Mouse (Mus musculus) forebrain, embryonic 15.5 days (tissue): ENCODE measurements around the gene Snd1. TPM values are rescaled to one million over a fixed set of nuclear protein-coding genes. Genes with fewer than 3 reads are reported as not detected.

ENCODE experiments used
- ATAC-seq: fragments of 200-750 bp; cut with Nextera tagmentation; replicated peaks from 2 replicates; pipeline ENCODE4 v1.8.0; 2017; ENCODE audit warnings: mild to moderate bottlenecking, moderate TSS enrichment, moderate library complexity
- H3K27ac ChIP-seq: fragments of 300-500 bp; sonication (generic); replicated peaks from 2 replicates; pipeline ENCODE4 v1.5.1; 2015; ENCODE audit warnings: mild to moderate bottlenecking, inconsistent platforms
- H3K27me3 ChIP-seq: fragments of 300-500 bp; sonication (generic); 2 replicates; pipeline ENCODE4 v1.6.1; 2015; ENCODE audit warnings: inconsistent platforms
- H3K36me3 ChIP-seq: fragments of 300-500 bp; sonication (generic); 2 replicates; pipeline ENCODE4 v1.6.1; 2015; ENCODE audit warnings: mild to moderate bottlenecking, inconsistent platforms
- H3K4me1 ChIP-seq: fragments of 300-500 bp; sonication (generic); 2 replicates; pipeline ENCODE4 v1.6.1; 2015; ENCODE audit warnings: inconsistent platforms
- H3K4me2 ChIP-seq: fragments of 300-500 bp; sonication (generic); replicated peaks from 2 replicates; pipeline ENCODE4 v1.6.1; 2015; ENCODE audit warnings: mild to moderate bottlenecking, inconsistent platforms
- H3K4me3 ChIP-seq: fragments of 300-500 bp; sonication (generic); 2 replicates; pipeline ENCODE4 v1.5.1; 2015; ENCODE audit warnings: mild to moderate bottlenecking, inconsistent platforms
- H3K9ac ChIP-seq: fragments of 300-500 bp; sonication (generic); replicated peaks from 2 replicates; pipeline ENCODE4 v1.6.1; 2015; ENCODE audit warnings: mild to moderate bottlenecking, inconsistent platforms
- H3K9me3 ChIP-seq: fragments of 300-500 bp; sonication (generic); 2 replicates; pipeline ENCODE4 v1.6.1; 2016; ENCODE audit warnings: inconsistent platforms
- WGBS: fragments of 180-500 bp; shearing (Covaris S2); methylation state at CpG from one replicate; pipeline ENCODE4 v1.1.7; 2015; ENCODE audit warnings: mixed read lengths; 5-methylcytosine and 5-hydroxymethylcytosine counted together
- polyA plus RNA-seq: library from polyadenylated mRNA; unstranded; fragments of >200 nt; fragmentation: Nextera tagmentation; extraction: Ambion mirVana; gene quantifications from 2 replicates; pipeline ENCODE4 v1.2.1, GENCODE M21; 2015

The Snd1 gene
- polyA plus RNA-seq, 1 experiment from 2014 or later, result 77.6 TPM

- Histone ChIP-seq H3K4me1 (peaks cover 50% of the 10 kb centered on the region), H3K27ac (peak overlapping the region; percentile 32; the same call in 1 of the 2 replicates), H3K9me3 (no peaks in the 10 kb centered on the region), H3K27me3 (no peaks in the 10 kb centered on the region; the same call in 1 of the 2 replicates), H3K4me3 (no peak overlapping the region), H3K36me3 (no peaks in the 10 kb centered on the region), H3K4me2 (no peak overlapping the region), H3K9ac (no peak overlapping the region)
- 10% methylated on average over 3 of the region's 3 CpGs for WGBS
- peak; percentile 16; the same call in 1 of the 2 replicates for ATAC-seq
Measured at GRCm38 (mm10) chr6:28876492-28876891, 401.6 kb downstream of the Snd1 start.

GRCm38 (mm10) chr6:28877945-28878666 is 403.2 kb downstream of the Snd1 start:
- H3K4me2 ChIP-seq, result no peak overlapping the region
- H3K9ac ChIP-seq, result no peak overlapping the region
- peak; percentile 87 for ATAC-seq
- no peaks in the 10 kb centered on the region for H3K36me3 ChIP-seq
- H3K9me3 ChIP-seq, result no peaks in the 10 kb centered on the region
- peak overlapping the region; percentile 65 for H3K27ac ChIP-seq
- peaks cover 42% of the 10 kb centered on the region for H3K4me1 ChIP-seq
- no peaks in the 10 kb centered on the region; the same call in 1 of the 2 replicates for H3K27me3 ChIP-seq
- 11% methylated on average over 7 of the region's 7 CpGs for WGBS
- no peak overlapping the region for H3K4me3 ChIP-seq

GRCm38 (mm10) chr6:28879315-28879714 is 404.4 kb downstream of the Snd1 start:
- no peaks in the 10 kb centered on the region for H3K9me3 ChIP-seq
- peaks cover 42% of the 10 kb centered on the region for H3K4me1 ChIP-seq
- no peaks in the 10 kb centered on the region; the same call in 1 of the 2 replicates for H3K27me3 ChIP-seq
- 82% methylated on average over 8 of the region's 8 CpGs for WGBS
- ATAC-seq, result no peak
- no peak overlapping the region for H3K4me2 ChIP-seq
- H3K4me3 ChIP-seq, result no peak overlapping the region
- H3K9ac ChIP-seq, result no peak overlapping the region
- H3K36me3 ChIP-seq, result no peaks in the 10 kb centered on the region
- H3K27ac ChIP-seq, result no peak overlapping the region

DNA sequence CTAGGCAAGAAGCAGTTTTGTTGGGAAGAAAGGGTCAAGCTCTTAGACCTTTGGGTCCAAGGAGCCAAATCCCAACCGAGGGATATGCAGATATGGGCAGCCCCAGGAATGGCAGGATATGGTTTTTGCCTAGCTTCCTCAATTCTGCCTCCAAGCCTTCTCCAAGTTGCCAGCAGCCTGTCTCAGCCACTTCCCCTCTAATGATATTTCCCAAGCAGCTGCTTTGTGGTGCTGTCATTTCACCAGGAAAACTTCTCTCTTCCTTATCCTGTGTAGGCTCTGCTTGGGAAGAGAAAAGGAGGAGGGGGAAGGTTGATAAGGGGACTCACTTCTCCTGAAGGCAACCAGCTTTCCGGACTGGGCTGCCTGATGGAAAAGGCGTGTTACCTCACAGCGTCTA is 406.0 kb downstream of the Snd1 start:
- no peak overlapping the region for H3K27ac ChIP-seq
- H3K27me3 ChIP-seq, result no peaks in the 10 kb centered on the region
- WGBS, result 90% methylated on average over 4 of the region's 4 CpGs
- H3K4me1 ChIP-seq, result peaks cover 34% of the 10 kb centered on the region
- no peak for ATAC-seq
- no peaks in the 10 kb centered on the region for H3K36me3 ChIP-seq
- H3K9ac ChIP-seq, result no peak overlapping the region
- no peaks in the 10 kb centered on the region for H3K9me3 ChIP-seq
- no peak overlapping the region for H3K4me3 ChIP-seq
- no peak overlapping the region for H3K4me2 ChIP-seq

DNA sequence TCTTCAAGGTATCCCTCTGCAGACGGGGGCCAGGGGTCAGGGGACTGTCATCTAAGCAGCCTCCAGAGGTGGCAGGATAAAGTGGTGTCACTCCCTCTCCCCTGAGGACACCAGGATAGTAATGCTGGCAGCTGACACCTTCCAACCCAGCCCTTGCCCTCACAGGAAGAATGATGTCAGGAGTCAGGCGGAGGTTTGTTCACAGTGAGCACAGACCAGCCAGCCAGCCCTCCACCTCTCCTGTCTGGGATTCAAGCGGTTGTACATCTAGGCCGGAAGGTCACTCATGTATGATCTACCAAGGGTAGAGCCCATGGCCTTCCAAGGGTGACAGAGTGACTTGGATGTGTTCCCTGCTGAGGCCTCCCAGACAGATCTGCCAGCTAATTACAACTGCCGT is 408.6 kb downstream of the Snd1 start:
- no peak overlapping the region for H3K4me3 ChIP-seq
- 0 out of 2 replicates have a peak, but pooled peaks cover 7% of the 10 kb centered on the region for H3K36me3 ChIP-seq
- H3K9ac ChIP-seq, result no peak overlapping the region
- no peak overlapping the region for H3K27ac ChIP-seq
- H3K4me1 ChIP-seq, result peaks cover 8% of the 10 kb centered on the region
- no peak overlapping the region for H3K4me2 ChIP-seq
- H3K27me3 ChIP-seq, result no peaks in the 10 kb centered on the region
- ATAC-seq, result no peak
- H3K9me3 ChIP-seq, result no peaks in the 10 kb centered on the region
- WGBS, result 88% methylated on average over 5 of the region's 5 CpGs

GRCm38 (mm10) chr6:28886724-28887440 is 411.9 kb downstream of the Snd1 start:
- H3K4me2 ChIP-seq, result no peak overlapping the region
- WGBS, result 73% methylated on average over 7 of the region's 7 CpGs
- H3K27me3 ChIP-seq, result no peaks in the 10 kb centered on the region
- H3K9ac ChIP-seq, result no peak overlapping the region
- H3K4me1 ChIP-seq, result peaks cover 20% of the 10 kb centered on the region
- no peaks in the 10 kb centered on the region for H3K9me3 ChIP-seq
- no peak overlapping the region for H3K27ac ChIP-seq
- ATAC-seq, result no peak
- H3K4me3 ChIP-seq, result no peak overlapping the region
- H3K36me3 ChIP-seq, result 0 out of 2 replicates have a peak, but pooled peaks cover 10% of the 10 kb centered on the region

DNA sequence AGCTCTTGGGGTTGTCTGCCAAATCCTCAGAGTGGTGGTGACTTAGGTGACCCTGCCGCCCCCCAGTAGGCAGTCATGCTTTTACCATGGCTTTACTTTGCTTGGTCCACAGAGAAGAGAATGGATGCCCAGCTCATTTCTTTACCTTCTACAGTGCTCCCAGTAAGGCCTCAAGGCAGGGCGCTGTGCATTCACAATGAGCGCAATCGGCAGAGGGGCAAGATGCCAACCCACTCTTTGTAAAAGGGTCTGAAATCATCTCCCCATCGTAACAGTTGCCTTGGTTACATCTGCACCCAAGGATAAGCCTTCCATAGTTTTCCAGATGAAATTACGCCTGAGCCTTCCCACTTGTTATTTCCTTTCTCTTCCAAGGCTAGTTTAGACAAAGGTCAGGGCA is 415.5 kb downstream of the Snd1 start:
- ATAC-seq, result peak; percentile 49
- Histone ChIP-seq H3K27ac (peak overlapping the region; percentile 24), H3K36me3 (0 out of 2 replicates have a peak, but pooled peaks cover 10% of the 10 kb centered on the region), H3K4me3 (no peak overlapping the region), H3K9me3 (no peaks in the 10 kb centered on the region), H3K9ac (no peak overlapping the region), H3K27me3 (no peaks in the 10 kb centered on the region; the same call in 1 of the 2 replicates), H3K4me1 (peaks cover 23% of the 10 kb centered on the region), H3K4me2 (no peak overlapping the region)
- WGBS, result 39% methylated on average over 6 of the region's 6 CpGs

DNA sequence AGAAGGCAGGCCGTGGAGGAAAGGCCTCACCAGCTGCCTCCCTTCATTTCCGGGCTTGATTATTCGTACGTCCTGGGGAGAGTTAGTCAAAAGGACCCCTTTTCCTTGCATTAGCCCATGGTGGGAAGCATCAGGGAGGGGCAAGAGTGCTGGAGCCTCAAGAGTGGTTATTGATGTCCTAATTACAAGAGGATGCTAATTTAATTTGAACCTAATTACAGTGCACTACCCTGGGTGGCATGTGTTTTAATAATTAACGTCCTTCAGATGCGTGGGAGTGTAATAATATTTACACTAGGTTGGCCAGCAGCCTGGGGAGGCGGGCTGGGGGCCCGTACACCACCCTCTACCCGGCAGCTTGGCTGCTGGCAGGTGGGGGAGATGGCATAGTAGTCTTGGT is 416.5 kb downstream of the Snd1 start:
- Histone ChIP-seq H3K36me3 (0 out of 2 replicates have a peak, but pooled peaks cover 7% of the 10 kb centered on the region), H3K4me2 (no peak overlapping the region), H3K9me3 (no peaks in the 10 kb centered on the region), H3K27me3 (no peaks in the 10 kb centered on the region; the same call in 1 of the 2 replicates), H3K4me1 (peaks cover 23% of the 10 kb centered on the region), H3K27ac (no peak overlapping the region), H3K9ac (no peak overlapping the region), H3K4me3 (no peak overlapping the region)
- WGBS, result 16% methylated on average over 9 of the region's 9 CpGs
- peak; percentile 34 for ATAC-seq

DNA sequence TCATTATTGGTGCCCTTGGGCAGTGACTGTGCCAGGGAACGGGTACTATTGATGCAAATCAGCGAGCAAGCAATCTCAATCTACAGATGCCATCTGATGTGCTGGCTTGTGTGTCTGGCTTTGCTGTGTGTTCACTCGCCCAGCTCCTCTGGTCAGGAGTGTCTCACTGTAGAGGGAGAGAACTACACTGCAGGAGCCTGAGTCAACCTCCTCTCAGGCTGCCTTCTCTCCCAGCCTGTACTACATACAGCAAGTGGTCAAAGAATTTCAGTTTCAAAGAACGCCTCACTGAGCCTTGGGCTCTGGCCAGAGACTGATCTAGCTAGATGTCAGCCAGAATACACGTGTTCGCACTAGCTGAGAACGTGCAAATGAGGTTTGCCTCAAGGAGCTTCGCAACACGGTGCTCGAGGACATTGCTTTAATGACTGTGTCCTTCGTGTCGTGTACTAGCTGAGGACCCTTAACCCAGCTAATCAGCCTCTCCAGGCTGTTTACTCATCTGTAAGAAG is 420.1 kb downstream of the Snd1 start:
- Histone ChIP-seq H3K9ac (no peak overlapping the region), H3K36me3 (no peaks in the 10 kb centered on the region), H3K9me3 (no peaks in the 10 kb centered on the region), H3K4me2 (no peak overlapping the region), H3K4me3 (no peak overlapping the region), H3K27ac (no peak overlapping the region), H3K27me3 (peaks cover 3% of the 10 kb centered on the region; the same call in 1 of the 2 replicates), H3K4me1 (peaks cover 21% of the 10 kb centered on the region)
- ATAC-seq, result no peak
- 45% methylated on average over 12 of the region's 12 CpGs for WGBS

GRCm38 (mm10) chr6:28895726-28896125 is 420.8 kb downstream of the Snd1 start:
- H3K27ac ChIP-seq, result no peak overlapping the region
- no peak overlapping the region for H3K4me2 ChIP-seq
- H3K4me1 ChIP-seq, result peaks cover 14% of the 10 kb centered on the region
- H3K36me3 ChIP-seq, result no peaks in the 10 kb centered on the region
- no peak overlapping the region for H3K9ac ChIP-seq
- no peak overlapping the region for H3K4me3 ChIP-seq
- H3K9me3 ChIP-seq, result no peaks in the 10 kb centered on the region
- no peak for ATAC-seq
- 79% methylated on average over 6 of the region's 6 CpGs for whole genome bisulfite sequencing
- H3K27me3 ChIP-seq, result peaks cover 3% of the 10 kb centered on the region; the same call in 1 of the 2 replicates

DNA sequence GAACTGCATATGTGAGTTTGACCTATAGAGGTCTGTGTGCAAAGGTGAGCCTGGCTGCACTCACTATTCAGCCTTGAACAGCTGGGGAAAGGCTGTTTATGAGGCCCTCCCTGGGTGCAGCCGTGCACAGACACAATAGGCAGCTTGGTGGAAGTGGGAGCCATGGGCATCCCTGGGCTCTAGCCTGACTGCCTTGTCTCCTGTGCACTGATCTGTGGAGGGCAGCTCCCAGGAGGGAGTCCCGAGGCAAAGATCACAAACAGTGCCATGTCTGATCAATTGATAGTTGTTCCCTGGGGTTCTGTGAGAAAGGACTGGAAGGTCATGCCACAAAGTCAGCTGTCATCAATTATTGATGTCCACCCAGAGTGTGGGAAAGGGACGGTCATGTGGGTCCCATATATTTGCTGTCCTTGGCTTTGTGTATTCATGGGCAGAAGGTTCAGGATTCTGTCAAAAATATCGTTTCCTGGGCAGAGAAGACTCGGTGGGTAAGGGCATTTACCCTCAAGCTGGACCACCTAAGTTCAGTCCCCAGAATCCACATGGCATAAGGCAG is 421.9 kb downstream of the Snd1 start:
- Histone ChIP-seq H3K9me3 (no peaks in the 10 kb centered on the region), H3K4me3 (no peak overlapping the region), H3K27ac (no peak overlapping the region), H3K9ac (no peak overlapping the region), H3K36me3 (no peaks in the 10 kb centered on the region), H3K27me3 (peaks cover 3% of the 10 kb centered on the region; the same call in 1 of the 2 replicates), H3K4me2 (no peak overlapping the region), H3K4me1 (peaks cover 3% of the 10 kb centered on the region)
- WGBS, result 59% methylated on average over 5 of the region's 5 CpGs
- no peak for ATAC-seq
